Mouse (Mus musculus) G1E (cell line): ENCODE measurements around the gene Cnot4.

Experiments used
- CTCF ChIP-seq: IDR thresholded peaks from 2 replicates; pipeline ENCODE4 v1.5.1; 2012; ENCODE audit warnings: low read depth, low read length, inconsistent platforms, mixed read lengths
- POLR2AphosphoS5 ChIP-seq: IDR thresholded peaks from 2 replicates; pipeline ENCODE4 v1.6.1; 2012; ENCODE audit warnings: low read depth, low read length, inconsistent platforms; ENCODE audit not compliant: insufficient replicate concordance

GRCm38 (mm10) chr6:35102457-35102856, 31.1 kb downstream of the Cnot4 start:
- TF ChIP-seq POLR2AphosphoS5 = no peak
- no peak for TF ChIP-seq CTCF
